Mouse (Mus musculus) bone marrow, adult 2 months (tissue): ENCODE data around the gene Cblc.

Experiments
- CTCF ChIP-seq: fragments of 200-500 bp; IDR thresholded peaks from 2 replicates; pipeline ENCODE4 v1.5.1; 2011; ENCODE audit warnings: low read length, control low read depth; ENCODE audit not compliant: control insufficient read depth, insufficient read depth
- POLR2A ChIP-seq: fragments of 200-500 bp; IDR thresholded peaks from 2 replicates; pipeline ENCODE4 v1.6.1; 2011; ENCODE audit warnings: low read depth, mild to moderate bottlenecking, control low read depth, low read length, borderline replicate concordance; ENCODE audit not compliant: control insufficient read depth

DNA sequence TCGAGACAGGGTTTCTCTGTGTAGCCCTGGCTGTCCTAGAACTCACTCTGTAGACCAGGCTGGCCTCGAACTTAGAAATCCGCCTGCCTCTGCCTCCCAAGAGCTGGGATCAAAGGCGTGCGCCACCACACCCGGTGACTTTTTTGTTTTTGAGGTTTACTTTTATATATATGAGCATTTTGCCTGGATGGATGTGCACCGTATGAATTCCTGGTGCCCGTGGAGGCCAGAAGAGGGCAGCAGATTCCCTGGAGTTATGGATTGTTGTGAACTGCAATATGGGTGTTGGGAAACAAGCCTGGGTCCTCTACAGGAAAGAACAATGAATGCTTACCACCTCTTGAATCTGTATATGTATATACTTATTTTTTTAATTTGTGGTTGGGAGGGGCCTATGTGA, 44.0 kb downstream of the Cblc start:
- TF ChIP-seq CTCF (0 out of 2 replicates have a peak, but pooled peaks have one; percentile 13), POLR2A (no peak)
